14 mouse cellular contexts compared by ENCODE assay signal in genomic region chr6:55040031-55040430, GRCm38 (mm10). TPM values are rescaled to one million over a fixed set of nuclear protein-coding genes. Genes with fewer than 3 reads are reported as not detected.
A peak's percentile ranks its signal among the peaks of the same experiment; 100 is the strongest.
DNase-seq lines count a peak whose midpoint lies in the region; ATAC-seq and TF ChIP-seq lines count a peak whose summit lies in the region.
"Had no signal": no experiment of that assay in that cellular context is flagged by ENCODE, and none has a peak within 500 bp of the region (broad histone marks: within the 10 kb centered on the region; RNA-seq: fewer than 3 reads in every experiment).

No protein-coding gene starts in this region.

- no peaks in the 10 kb centered on the region; the same call in 1 of the 2 replicates for H3K27me3 ChIP-seq in erythroblast, embryonic 14.5 days (ENCODE audit: control insufficient read depth)
- H3K27me3 ChIP-seq in liver, embryonic 16.5 days (ENCODE audit: control insufficient read depth, insufficient read depth, low read depth, low read length), result no peaks in the 10 kb centered on the region
- H3K27me3 ChIP-seq: lung, embryonic 15.5 days had no signal

- peak overlapping the region; percentile 90 for H3K4me3 ChIP-seq in erythroblast, embryonic 14.5 days (replicated peaks)
- 0 out of 2 replicates have a peak overlapping the region, but pooled peaks have one; percentile 6 for H3K4me3 ChIP-seq in left cerebral cortex, adult 2 months
- H3K4me3 ChIP-seq in liver, embryonic 16.5 days (ENCODE audit: low read depth, low read length), result no peak overlapping the region
- H3K4me3 ChIP-seq: lung, embryonic 15.5 days had no signal

- peaks cover 35% of the 10 kb centered on the region for H3K4me1 ChIP-seq in erythroblast, embryonic 14.5 days (ENCODE audit: control insufficient read depth)
- H3K4me1 ChIP-seq in liver, embryonic 16.5 days (ENCODE audit: control insufficient read depth, low read depth, low read length), result peaks cover 10% of the 10 kb centered on the region

- peaks cover 35% of the 10 kb centered on the region for H3K36me3 ChIP-seq in erythroblast, embryonic 14.5 days (ENCODE audit: control insufficient read depth)
- H3K36me3 ChIP-seq in liver, embryonic 16.5 days (ENCODE audit: control insufficient read depth, insufficient read depth), result no peaks in the 10 kb centered on the region
- H3K36me3 ChIP-seq: lung, embryonic 15.5 days had no signal

- H3K9me3 ChIP-seq in erythroblast, embryonic 14.5 days (ENCODE audit: control insufficient read depth, low read length), result peaks cover 2% of the 10 kb centered on the region
- no peaks in the 10 kb centered on the region for H3K9me3 ChIP-seq in liver, embryonic 16.5 days (replicated peaks; ENCODE audit: control insufficient read depth, low read length)
- H3K9me3 ChIP-seq: lung, embryonic 15.5 days had no signal

- ATAC-seq in erythroblast, adult 5-6 weeks (replicated peaks; ENCODE audit: low FRiP score, poor library complexity, severe bottlenecking), result no peak
- no peak for ATAC-seq in liver, embryonic 16.5 days (ENCODE audit: low read depth)

- intact Hi-C loops in left cerebral cortex, adult 2 months (cut with DNase I), result no loop called here
- intact Hi-C loops in left cerebral cortex, postnatal 36 days (cut with DNase I), result no loop called here

- H3K4me2 ChIP-seq in liver, embryonic 16.5 days (ENCODE audit: low read depth, low read length), result peak overlapping the region; percentile 14; the same call in 1 of the 2 replicates

- no peak for DNase-seq in left cerebral cortex, adult 2 months (ENCODE audit: extremely low spot score in 1 of 2, low spot score in 2 of 2)
- DNase-seq in left cerebral cortex, postnatal 36 days (ENCODE audit: low spot score in 2 of 2), result no peak
- peak; percentile 39 for DNase-seq in R1 (ENCODE audit: low read depth, low spot score)
- DNase-seq in kidney, postnatal 36 days, result no peak
- no peak for DNase-seq in layer of hippocampus, adult 9-11 months
- DNase-seq: adrenal gland, postnatal 25 days; cerebellum, adult 8-10 months; gastrocnemius, postnatal 10 days; kidney, adult 2 months; thymus, postnatal 14 days had no signal

- no peak overlapping the region for H3K9ac ChIP-seq in liver, embryonic 16.5 days (ENCODE audit: low read depth, low read length)
- H3K9ac ChIP-seq: lung, embryonic 15.5 days had no signal

- H3K27ac ChIP-seq in left cerebral cortex, adult 2 months, result no peak overlapping the region
- H3K27ac ChIP-seq in liver, embryonic 16.5 days (ENCODE audit: low read length), result no peak overlapping the region
- H3K27ac ChIP-seq: lung, embryonic 15.5 days had no signal

- 48% methylated on average over 1 of the region's 1 CpGs for WGBS in liver, embryonic 16.5 days (ENCODE audit: insufficient replicate concordance)

- TF ChIP-seq CTCF in left cerebral cortex, adult 2 months (IDR thresholded peaks at IDR 0.05), result no peak

RNA-seq across cellular contexts. Expression of gene Gars, which starts 2.2 kb away (rescaled TPM):
- 4.4 and 4.5 TPM in 2 replicates for polyA plus RNA-seq in erythroblast, embryonic 14.5 days (2012)
- 15.9 and 23.6 TPM in 2 replicates for total RNA-seq in erythroblast, adult 5-6 weeks (2015; ENCODE audit: low replicate concordance)
- 41.8 and 49.3 TPM in 2 replicates for total RNA-seq in erythroblast, adult 5-6 weeks (2017; ENCODE audit: low replicate concordance)
- total RNA-seq in left cerebral cortex, adult 2 months (2021), result 100 to 1,000 TPM; 134 to 142 TPM
- 100 to 1,000 TPM; 126 to 146 TPM for total RNA-seq in left cerebral cortex, postnatal 36 days (2021)
- polyA plus RNA-seq in liver, embryonic 16.5 days (2015; fragmentation: Nextera tagmentation; extraction: Ambion mirVana), result 90.2 and 102 TPM in 2 replicates

RNA-seq across cellular contexts. Expression of gene Ggct, which starts 47.3 kb away (rescaled TPM):
- 0.01 and 0.19 TPM in 2 replicates for polyA plus RNA-seq in erythroblast, embryonic 14.5 days (2012)
- total RNA-seq in erythroblast, adult 5-6 weeks (2015; ENCODE audit: low replicate concordance), result 0.63 and 0.96 TPM in 2 replicates
- total RNA-seq in erythroblast, adult 5-6 weeks (2017; ENCODE audit: low replicate concordance), result 0.98 and 4.8 TPM in 2 replicates
- 10 to 100 TPM; 27.7 to 29.3 TPM for total RNA-seq in left cerebral cortex, adult 2 months (2021)
- 10 to 100 TPM; 24.0 to 25.0 TPM for total RNA-seq in left cerebral cortex, postnatal 36 days (2021)
- polyA plus RNA-seq in liver, embryonic 16.5 days (2015; fragmentation: Nextera tagmentation; extraction: Ambion mirVana), result 2.9 and 3.0 TPM in 2 replicates

Comparison
In these comparisons a context has a peak if more than half of its experiments do, and no peak if none do; other contexts are left out.
1. RNA of gene Ggct, which starts 47.3 kb away (total RNA-seq): 27.7 to 29.3 TPM in left cerebral cortex, adult 2 months and 24.0 to 25.0 TPM in left cerebral cortex, postnatal 36 days; 0.63 to 4.8 TPM in erythroblast, adult 5-6 weeks; every median in the first group is over 4 times any median in the second.